In genomic region chr16:90809975-90810715, GRCm38 (mm10) we compare ENCODE assay signal across 8 mouse cellular contexts. TPM values are rescaled to one million over a fixed set of nuclear protein-coding genes. Genes with fewer than 3 reads are reported as not detected.
A peak's percentile ranks its signal among the peaks of the same experiment; 100 is the strongest.
DNase-seq lines count a peak whose midpoint lies in the region; ATAC-seq and TF ChIP-seq lines count a peak whose summit lies in the region.

Urb1 (minus strand) TSS chr16:90810413.

- peaks cover 14% of the 10 kb centered on the region for H3K36me3 ChIP-seq in megakaryocyte, embryonic 14.5 days (replicated peaks; ENCODE audit: low read length)

- no peaks in the 10 kb centered on the region for H3K9me3 ChIP-seq in megakaryocyte, embryonic 14.5 days

- intact Hi-C loops in gastrocnemius, adult 2 months (cut with DNase I): loop anchor here (2.0 kb wide), 2 partner anchors 21 to 125 kb away; partner anchors contain the start of gene Cfap298

- DNase-seq in ZHBTc4 (ENCODE audit: low read depth, low spot score): peak; percentile 97
- DNase-seq in gastrocnemius, adult 2 months: peak; percentile 100
- peak; percentile 68 for DNase-seq in hindlimb bud, embryonic 11.5 days (ENCODE audit: extremely low spot score, low read depth, low spot score)
- DNase-seq in left cerebral cortex, adult 8-10 months (ENCODE audit: low spot score in 2 of 2): peak; percentile 96
- peak; percentile 97 to 98 for DNase-seq in right cerebral cortex, postnatal 10 days (ENCODE audit: low spot score in 2 of 2)
- peak; percentile 100 for DNase-seq in urinary bladder, postnatal 25 days (ENCODE audit: low spot score)

- peak; percentile 95 for ATAC-seq in common myeloid progenitor, adult 5-6 weeks (replicated peaks; ENCODE audit: low read depth, poor library complexity, severe bottlenecking)

- H3K4me1 ChIP-seq in megakaryocyte, embryonic 14.5 days: peaks cover 28% of the 10 kb centered on the region

- H3K27me3 ChIP-seq in megakaryocyte, embryonic 14.5 days (replicated peaks): peaks cover 13% of the 10 kb centered on the region

- peak within 1 kb of the TSS; percentile 90 for H3K27ac ChIP-seq in gastrocnemius, adult 2 months

- no peak for TF ChIP-seq CTCF in gastrocnemius, adult 2 months (IDR thresholded peaks at IDR 0.05)

- H3K4me3 ChIP-seq in gastrocnemius, adult 2 months: peak within 1 kb of the TSS; percentile 92
- H3K4me3 ChIP-seq in megakaryocyte, embryonic 14.5 days (replicated peaks): peak within 1 kb of the TSS; percentile 97

RNA-seq across cellular contexts. Expression of gene Urb1, which starts in this region (rescaled TPM):
- 13.8 and 19.7 TPM in 2 replicates for total RNA-seq in common myeloid progenitor, adult 5-6 weeks (2017)
- 1 to 10 TPM; 4.7 to 5.0 TPM for total RNA-seq in gastrocnemius, adult 2 months (2021)
- total RNA-seq in left cerebral cortex, adult 8-10 months (2022): 10 to 100 TPM; 15.5 to 18.9 (median 16.8) TPM
- 0.65 and 0.95 TPM in 2 replicates for polyA plus RNA-seq in megakaryocyte, embryonic 14.5 days (2012; ENCODE audit: insufficient read depth, low replicate concordance)

Comparison
In these comparisons a context has a peak if more than half of its experiments do, and no peak if none do; other contexts are left out.
1. Peak in every context shown above with its lines: DNase-seq, ATAC-seq, H3K4me3 ChIP-seq and H3K27ac ChIP-seq.